Mouse (Mus musculus) layer of hippocampus, adult 9-10 months (tissue): ENCODE data around the gene Neurl3.

Experiments used
- DNase-seq: peaks from one replicate; pipeline ENCODE4 v3.0.0; 2022; ENCODE audit warnings: low spot score

Gene Neurl3

GRCm38 (mm10) chr1:36257276-36257675 is 17.2 kb downstream of the Neurl3 start:
- DNase-seq = no peak

GRCm38 (mm10) chr1:36255871-36256640 is 18.4 kb downstream of the Neurl3 start:
- DNase-seq = no peak

- DNase-seq = no peak
Observed at GRCm38 (mm10) chr1:36254635-36255360, 19.7 kb downstream of the Neurl3 start.

- DNase-seq = peak; percentile 38
Observed at GRCm38 (mm10) chr1:36252791-36253190, 21.7 kb downstream of the Neurl3 start.

- DNase-seq = no peak
Observed at GRCm38 (mm10) chr1:36251426-36251825, 23.1 kb downstream of the Neurl3 start.

GRCm38 (mm10) chr1:36246688-36247087 is 27.8 kb downstream of the Neurl3 start:
- no peak for DNase-seq

- DNase-seq = no peak
Observed at GRCm38 (mm10) chr1:36244828-36245215, 29.7 kb downstream of the Neurl3 start.

GRCm38 (mm10) chr1:36244058-36244827 is 30.2 kb downstream of the Neurl3 start, which contains the start of gene Uggt1:
TSS of gene Uggt1 (minus strand) at chr1:36244720.
- DNase-seq = peak; percentile 73

- no peak for DNase-seq
Observed at GRCm38 (mm10) chr1:36243447-36244057, 30.9 kb downstream of the Neurl3 start.

- DNase-seq = no peak
Observed at GRCm38 (mm10) chr1:36241903-36242429, 32.5 kb downstream of the Neurl3 start.

GRCm38 (mm10) chr1:36240176-36240575 is 34.3 kb downstream of the Neurl3 start:
- DNase-seq = no peak

- no peak for DNase-seq
Observed at GRCm38 (mm10) chr1:36239396-36239795, 35.1 kb downstream of the Neurl3 start.

- no peak for DNase-seq
Observed at GRCm38 (mm10) chr1:36235855-36236254, 38.6 kb downstream of the Neurl3 start.

- DNase-seq = no peak
Observed at GRCm38 (mm10) chr1:36235057-36235639, 39.3 kb downstream of the Neurl3 start.

- DNase-seq = no peak
Observed at GRCm38 (mm10) chr1:36233218-36233617, 41.3 kb downstream of the Neurl3 start.

GRCm38 (mm10) chr1:36230919-36231705 is 43.4 kb downstream of the Neurl3 start:
- no peak for DNase-seq

GRCm38 (mm10) chr1:36228461-36228860 is 46.0 kb downstream of the Neurl3 start:
- DNase-seq = no peak

GRCm38 (mm10) chr1:36224648-36225047 is 49.8 kb downstream of the Neurl3 start:
- DNase-seq = no peak
